In genomic region chr13:32338513-32339365, GRCm38 (mm10) we compare ENCODE assay signal across 8 mouse cellular contexts. TPM values are rescaled to one million over a fixed set of nuclear protein-coding genes. Genes with fewer than 3 reads are reported as not detected.
DNase-seq lines count a peak whose midpoint lies in the region; ATAC-seq and TF ChIP-seq lines count a peak whose summit lies in the region.

Gene Gmds, minus strand, starts transcription at chr13:32338740.

- peak within 1 kb of the TSS; percentile 94 for H3K4me2 ChIP-seq in embryonic facial prominence, embryonic 13.5 days
- peak within 1 kb of the TSS; percentile 87 for H3K4me2 ChIP-seq in limb, embryonic 13.5 days (replicated peaks)
- H3K4me2 ChIP-seq in midbrain, embryonic 16.5 days (ENCODE audit: low read length), result peak within 1 kb of the TSS; percentile 83

- H3K79me2 ChIP-seq in heart, adult 2 months (replicated peaks; ENCODE audit: control insufficient read depth, insufficient read depth, low read length), result peaks cover 2% of the 10 kb centered on the region; the same call in 1 of the 2 replicates

- no peaks in the 10 kb centered on the region for H3K27me3 ChIP-seq in embryonic facial prominence, embryonic 13.5 days
- no peaks in the 10 kb centered on the region for H3K27me3 ChIP-seq in heart, adult 2 months (ENCODE audit: control insufficient read depth, insufficient read depth, low read length)
- H3K27me3 ChIP-seq in limb, embryonic 13.5 days, result no peaks in the 10 kb centered on the region
- no peaks in the 10 kb centered on the region for H3K27me3 ChIP-seq in midbrain, embryonic 16.5 days (ENCODE audit: control insufficient read depth, insufficient read depth, low read depth, low read length)

- peaks cover 4% of the 10 kb centered on the region for H3K36me3 ChIP-seq in embryonic facial prominence, embryonic 13.5 days
- H3K36me3 ChIP-seq in heart, adult 2 months (ENCODE audit: control insufficient read depth, insufficient read depth, low read length), result peaks cover 3% of the 10 kb centered on the region
- peaks cover 4% of the 10 kb centered on the region for H3K36me3 ChIP-seq in limb, embryonic 13.5 days
- no peaks in the 10 kb centered on the region for H3K36me3 ChIP-seq in midbrain, embryonic 16.5 days (ENCODE audit: control insufficient read depth, insufficient read depth, low read length)

- peak; percentile 97 for DNase-seq in 3134 (ENCODE audit: extremely low read depth, insufficient read length, low spot score)
- DNase-seq in adrenal gland, postnatal 36 days, result peak; percentile 96 to 98
- DNase-seq in heart, adult 2 months, result peak; percentile 98
- DNase-seq in kidney, adult 8-10 months, result peak; percentile 93 to 94
- DNase-seq in spleen, postnatal 10 days (ENCODE audit: low spot score in 2 of 2), result peak; percentile 75 to 85

- TF ChIP-seq CTCF in heart, adult 2 months (IDR thresholded peaks at IDR 0.05), result no peak

- 0 out of 2 replicates have a peak, but pooled peaks have one; percentile 44 for TF ChIP-seq EP300 in heart, adult 2 months (IDR thresholded peaks at IDR 0.05; ENCODE audit: insufficient read depth, low read depth, low read length)

- 2% methylated on average over 52 of the region's 55 CpGs for WGBS in embryonic facial prominence, embryonic 13.5 days
- WGBS in heart, adult 2 months, result 1% methylated on average over 54 of the region's 55 CpGs
- 3% methylated on average over 37 of the region's 55 CpGs for WGBS in limb, embryonic 13.5 days
- WGBS in midbrain, embryonic 16.5 days, result 4% methylated on average over 38 of the region's 55 CpGs

- H3K9ac ChIP-seq in embryonic facial prominence, embryonic 13.5 days, result peak within 1 kb of the TSS; percentile 84
- peak within 1 kb of the TSS; percentile 90 for H3K9ac ChIP-seq in heart, adult 2 months (ENCODE audit: low read depth, low read length)
- H3K9ac ChIP-seq in limb, embryonic 13.5 days, result peak within 1 kb of the TSS; percentile 81
- H3K9ac ChIP-seq in midbrain, embryonic 16.5 days (ENCODE audit: low read depth, low read length), result peak within 1 kb of the TSS; percentile 84

- no peaks in the 10 kb centered on the region for H3K4me1 ChIP-seq in embryonic facial prominence, embryonic 13.5 days
- H3K4me1 ChIP-seq in heart, adult 2 months (ENCODE audit: control insufficient read depth, insufficient read depth, low read length), result peaks cover 2% of the 10 kb centered on the region
- H3K4me1 ChIP-seq in limb, embryonic 13.5 days, result peaks cover 21% of the 10 kb centered on the region
- H3K4me1 ChIP-seq in midbrain, embryonic 16.5 days (ENCODE audit: control insufficient read depth, insufficient read depth, low read length), result peaks cover 12% of the 10 kb centered on the region

- H3K27ac ChIP-seq in embryonic facial prominence, embryonic 13.5 days, result peak within 1 kb of the TSS; percentile 79
- H3K27ac ChIP-seq in heart, adult 2 months, result peak within 1 kb of the TSS; percentile 83
- H3K27ac ChIP-seq in limb, embryonic 13.5 days, result peak within 1 kb of the TSS; percentile 23
- H3K27ac ChIP-seq in midbrain, embryonic 16.5 days (ENCODE audit: low read length), result peak within 1 kb of the TSS; percentile 78

- intact Hi-C loops in heart, adult 2 months (cut with DNase I), result loop anchor here (2.0 kb wide), 1 partner anchor 532 kb away; the partner anchor contains the start of gene Foxc1

- peak within 1 kb of the TSS; percentile 69 for H3K4me3 ChIP-seq in embryonic facial prominence, embryonic 13.5 days
- peak within 1 kb of the TSS; percentile 72 for H3K4me3 ChIP-seq in heart, adult 2 months
- peak within 1 kb of the TSS; percentile 67 for H3K4me3 ChIP-seq in limb, embryonic 13.5 days
- peak within 1 kb of the TSS; percentile 63 for H3K4me3 ChIP-seq in midbrain, embryonic 16.5 days (ENCODE audit: low read depth, low read length)

- ATAC-seq in embryonic facial prominence, embryonic 13.5 days (ENCODE audit: insufficient number of reproducible peaks, insufficient read depth, low FRiP score, low TSS enrichment, low read depth), result peak; percentile 99
- peak; percentile 98 for ATAC-seq in limb, embryonic 13.5 days (ENCODE audit: low FRiP score, low read depth)
- ATAC-seq in midbrain, embryonic 16.5 days, result peak; percentile 100

- H3K9me3 ChIP-seq in embryonic facial prominence, embryonic 13.5 days, result 0 out of 2 replicates have a peak, but pooled peaks cover 3% of the 10 kb centered on the region
- H3K9me3 ChIP-seq in limb, embryonic 13.5 days, result peaks cover 4% of the 10 kb centered on the region; the same call in 1 of the 2 replicates
- H3K9me3 ChIP-seq in midbrain, embryonic 16.5 days (replicated peaks; ENCODE audit: control insufficient read depth, low read length, poor library complexity, severe bottlenecking), result no peaks in the 10 kb centered on the region

- peak; percentile 95 for TF ChIP-seq POLR2A in heart, adult 2 months (IDR thresholded peaks at IDR 0.05; ENCODE audit: insufficient read depth, low read depth, low read length)

RNA-seq across cellular contexts. Expression of gene Gmds, which starts in this region (rescaled TPM):
- total RNA-seq in adrenal gland, postnatal 36 days (2021), result 1 to 10 TPM; 4.9 to 5.4 TPM
- 41.0 and 48.6 TPM in 2 replicates for polyA plus RNA-seq in embryonic facial prominence, embryonic 13.5 days (2015; fragmentation: Nextera tagmentation; extraction: Ambion mirVana)
- 1 to 10 TPM; 5.2 to 6.0 TPM for total RNA-seq in heart, adult 2 months (2021)
- polyA plus RNA-seq in heart, adult 2 months (2012; rRNA removed), result 3.3 and 4.2 TPM in 2 replicates
- 46.9 and 49.2 TPM in 2 replicates for polyA plus RNA-seq in limb, embryonic 13.5 days (2015; fragmentation: Nextera tagmentation; extraction: Ambion mirVana)
- 34.8 and 34.9 TPM in 2 replicates for polyA plus RNA-seq in midbrain, embryonic 16.5 days (2015; fragmentation: Nextera tagmentation; extraction: Ambion mirVana)

Comparison
In these comparisons a context has a peak if more than half of its experiments do, and no peak if none do; other contexts are left out.
1. Peak in every context shown above with its lines: DNase-seq, ATAC-seq, H3K4me3 ChIP-seq and H3K27ac ChIP-seq.
2. H3K27ac ChIP-seq: peak in every context shown above with its lines; median percentile 83 in heart, adult 2 months; 79 in embryonic facial prominence, embryonic 13.5 days; 78 in midbrain, embryonic 16.5 days; 23 in limb, embryonic 13.5 days.